Mouse (Mus musculus): Measurements from ENCODE around the gene Gjc1. TPM values are rescaled to one million over a fixed set of nuclear protein-coding genes. Genes with fewer than 3 reads are reported as not detected.

Gjc1 gene
- 62.0 and 72.9 TPM in 2 replicates for polyA plus RNA-seq (2012; rRNA removed)

GRCm38 (mm10) chr11:102819021-102819782 is at the start of gene Gjc1:
Gene Gjc1 (minus strand): TSS chr11:102819700.

DNA sequence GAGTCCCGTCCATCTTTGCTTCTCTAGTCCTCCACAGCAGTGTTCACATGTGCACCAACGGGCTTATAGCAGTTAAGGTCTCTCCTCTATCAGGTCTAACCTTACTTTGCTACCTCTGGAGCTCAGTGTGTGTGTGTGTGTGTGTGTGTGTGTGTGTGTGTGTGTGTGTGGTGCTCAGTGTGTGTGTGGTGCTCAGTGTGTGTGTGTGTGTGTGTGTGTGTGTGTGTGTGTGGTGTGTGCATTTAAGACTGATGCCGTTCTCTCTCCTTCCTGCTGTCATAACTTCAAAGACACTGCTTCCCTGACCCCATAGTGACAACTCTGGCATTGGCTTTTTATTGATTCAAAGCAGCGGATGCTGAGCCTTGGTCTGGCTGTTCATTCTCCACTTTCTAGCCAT is 16.0 kb upstream of the Gjc1 start, which contains the start of gene Higd1b:
Gene Higd1b, plus strand, starts transcription at position 301 of the 400 bp plus-strand sequence.

GRCm38 (mm10) chr11:102761309-102762210 is 57.9 kb downstream of the Gjc1 start, which contains the start of gene Adam11:
Gene Adam11 (plus strand): TSS chr11:102761439.

Other genes starting within 250 kb of the Gjc1 start
- gene Gm11627, start 240.2 kb downstream of the Gjc1 start, polyA plus RNA-seq (2012; rRNA removed), result 5.8 and 6.1 TPM in 2 replicates
- gene Fzd2, start 215.3 kb downstream of the Gjc1 start, polyA plus RNA-seq (2012; rRNA removed), result 49.9 and 54.8 TPM in 2 replicates
- gene Meioc, start 156.0 kb downstream of the Gjc1 start, polyA plus RNA-seq (2012; rRNA removed), result 0.06 and 0.19 TPM in 2 replicates
- gene Ccdc43, start 121.9 kb downstream of the Gjc1 start, polyA plus RNA-seq (2012; rRNA removed), result 23.4 and 23.6 TPM in 2 replicates
- gene Adam11, start 58.3 kb downstream of the Gjc1 start, polyA plus RNA-seq (2012; rRNA removed), result 45.3 and 56.2 TPM in 2 replicates
- gene Higd1b, start 16.1 kb upstream of the Gjc1 start, polyA plus RNA-seq (2012; rRNA removed), result 2.6 and 2.7 TPM in 2 replicates
- gene Eftud2, start 61.3 kb upstream of the Gjc1 start, polyA plus RNA-seq (2012; rRNA removed), result 102 and 110 TPM in 2 replicates
- 1.0 and 1.1 TPM in 2 replicates for gene Ccdc103, start 61.5 kb upstream of the Gjc1 start, polyA plus RNA-seq (2012; rRNA removed)
- gene Fam187a, start 65.5 kb upstream of the Gjc1 start, polyA plus RNA-seq (2012; rRNA removed), result 0.08 TPM in 1 of 2 replicates, not detected in the other
- 0.38 and 0.66 TPM in 2 replicates for gene Gfap, start 81.2 kb upstream of the Gjc1 start, polyA plus RNA-seq (2012; rRNA removed)
- gene Kif18b, start 105.4 kb upstream of the Gjc1 start, polyA plus RNA-seq (2012; rRNA removed), result 13.8 and 16.8 TPM in 2 replicates
- 8.8 and 12.1 TPM in 2 replicates for gene C1ql1, start 127.0 kb upstream of the Gjc1 start, polyA plus RNA-seq (2012; rRNA removed)
- gene Nmt1, start 208.5 kb upstream of the Gjc1 start, polyA plus RNA-seq (2012; rRNA removed), result 35.1 and 36.0 TPM in 2 replicates
- 202 and 211 TPM in 2 replicates for gene Dcakd, start 208.6 kb upstream of the Gjc1 start, polyA plus RNA-seq (2012; rRNA removed)

All from central nervous system, embryonic 14 days (tissue).